Mouse (Mus musculus) CD8-positive naive resting alpha-beta T cell, adult 57 days (primary cell): Measurements from ENCODE around the gene Rae1. TPM values are rescaled to one million over a fixed set of nuclear protein-coding genes. Genes with fewer than 3 reads are reported as not detected.

Experiments used
- total RNA-seq: library from RNA; stranded (reverse); gene quantifications from one replicate; pipeline ENCODE4 v1.2.4, GENCODE M21; 2023

Rae1 gene
- total RNA-seq = 118 TPM

GRCm38 (mm10) chr2:172999630-173000284 is at the start of gene Rae1:
Gene Rae1, plus strand, starts transcription at chr2:173000117.

GRCm38 (mm10) chr2:172977409-172978130 is 22.3 kb upstream of the Rae1 start, which contains the start of gene Spo11:
Gene Spo11, plus strand, starts transcription at chr2:172977700.

GRCm38 (mm10) chr2:173020430-173020829 is 20.5 kb downstream of the Rae1 start, which contains the start of gene Rbm38:
Gene Rbm38, plus strand, starts transcription at chr2:173020498.

Other genes starting within 250 kb of the Rae1 start
- 0.18 TPM for gene Bmp7, start 59.8 kb upstream of the Rae1 start, total RNA-seq
- 0.86 TPM for gene Spo11, start 22.4 kb upstream of the Rae1 start, total RNA-seq
- 249 TPM for gene Rbm38, start 20.4 kb downstream of the Rae1 start, total RNA-seq
- not detected for gene Ctcfl, start 119.4 kb downstream of the Rae1 start, total RNA-seq
- not detected for gene Pck1, start 152.9 kb downstream of the Rae1 start, total RNA-seq
- 69.3 TPM for gene Zbp1, start 218.8 kb downstream of the Rae1 start, total RNA-seq